Mouse (Mus musculus) hindbrain, embryonic 10.5 days (tissue): ENCODE measurements around the gene Rccd1. TPM values are rescaled to one million over a fixed set of nuclear protein-coding genes. Genes with fewer than 3 reads are reported as not detected.

Source experiments
- DNase-seq: peaks from one replicate; pipeline ENCODE4 v3.0.0-alpha.2; 2017; ENCODE audit warnings: low spot score
- H3K27ac ChIP-seq: fragments of 300-500 bp; sonication (generic); 2 replicates; pipeline ENCODE4 v1.5.1; 2016; ENCODE audit warnings: mild to moderate bottlenecking, moderate library complexity
- H3K27me3 ChIP-seq: fragments of 300-500 bp; sonication (generic); 2 replicates; pipeline ENCODE4 v1.6.1; 2016; ENCODE audit warnings: mild to moderate bottlenecking; ENCODE audit not compliant: poor library complexity, insufficient read depth, severe bottlenecking
- H3K36me3 ChIP-seq: fragments of 300-500 bp; sonication (generic); 2 replicates; pipeline ENCODE4 v1.6.1; 2016; ENCODE audit warnings: mild to moderate bottlenecking, moderate library complexity
- H3K4me1 ChIP-seq: fragments of 300-500 bp; sonication (generic); replicated peaks from 2 replicates; pipeline ENCODE4 v1.6.1; 2016; ENCODE audit warnings: mild to moderate bottlenecking
- H3K4me3 ChIP-seq: fragments of 300-500 bp; sonication (generic); 2 replicates; pipeline ENCODE4 v1.5.1; 2016; ENCODE audit warnings: mild to moderate bottlenecking, moderate library complexity
- H3K9me3 ChIP-seq: fragments of 300-500 bp; sonication (generic); 2 replicates; pipeline ENCODE4 v1.6.1; 2016; ENCODE audit warnings: mild to moderate bottlenecking, moderate library complexity
- WGBS: fragments of 180-500 bp; shearing (Covaris S2); methylation state at CpG from one replicate; pipeline ENCODE4 v1.1.7; 2016; 5-methylcytosine and 5-hydroxymethylcytosine counted together
- polyA plus RNA-seq: library from polyadenylated mRNA; unstranded; fragments of >200 nt; fragmentation: Nextera tagmentation; extraction: Ambion mirVana; gene quantifications from 2 replicates; pipeline ENCODE4 v1.2.1, GENCODE M21; 2016

The Rccd1 gene
- 12.2 and 12.9 TPM in 2 replicates for polyA plus RNA-seq

- no peaks in the 10 kb centered on the region for H3K27me3 ChIP-seq
- H3K4me3 ChIP-seq: peak within 1 kb of the TSS; percentile 61
- DNase-seq: peak; percentile 97
- peak within 1 kb of the TSS; percentile 92 for H3K27ac ChIP-seq
- peaks cover 67% of the 10 kb centered on the region for H3K36me3 ChIP-seq
- WGBS: 4% methylated on average over 38 of the region's 38 CpGs
- no peaks in the 10 kb centered on the region for H3K9me3 ChIP-seq
- peaks cover 28% of the 10 kb centered on the region for H3K4me1 ChIP-seq
Measured at GRCm38 (mm10) chr7:80324043-80324815, at the start of gene Rccd1. Rccd1 (minus strand) TSS chr7:80324454.

- no peak overlapping the region for H3K4me3 ChIP-seq
- 86% methylated on average over 12 of the region's 12 CpGs for WGBS
- no peak for DNase-seq
- peaks cover 5% of the 10 kb centered on the region; the same call in 1 of the 2 replicates for H3K27me3 ChIP-seq
- H3K9me3 ChIP-seq: no peaks in the 10 kb centered on the region
- H3K4me1 ChIP-seq: peaks cover 30% of the 10 kb centered on the region
- H3K36me3 ChIP-seq: no peaks in the 10 kb centered on the region
- H3K27ac ChIP-seq: no peak overlapping the region
Measured at GRCm38 (mm10) chr7:80373850-80374249, 49.6 kb upstream of the Rccd1 start.

GRCm38 (mm10) chr7:80373352-80373751 lies 49.1 kb upstream of the Rccd1 start:
- Histone ChIP-seq H3K4me3 (no peak overlapping the region), H3K4me1 (peaks cover 30% of the 10 kb centered on the region), H3K9me3 (no peaks in the 10 kb centered on the region), H3K27me3 (peaks cover 5% of the 10 kb centered on the region; the same call in 1 of the 2 replicates), H3K36me3 (peaks cover 4% of the 10 kb centered on the region), H3K27ac (no peak overlapping the region)
- DNase-seq: no peak
- WGBS: 86% methylated on average over 4 of the region's 4 CpGs

GRCm38 (mm10) chr7:80372667-80373066 lies 48.4 kb upstream of the Rccd1 start:
- WGBS: 55% methylated on average over 2 of the region's 2 CpGs
- H3K9me3 ChIP-seq: no peaks in the 10 kb centered on the region
- peaks cover 5% of the 10 kb centered on the region; the same call in 1 of the 2 replicates for H3K27me3 ChIP-seq
- peaks cover 30% of the 10 kb centered on the region for H3K4me1 ChIP-seq
- H3K4me3 ChIP-seq: no peak overlapping the region
- H3K36me3 ChIP-seq: peaks cover 10% of the 10 kb centered on the region
- H3K27ac ChIP-seq: no peak overlapping the region
- no peak for DNase-seq

GRCm38 (mm10) chr7:80372166-80372565 lies 47.9 kb upstream of the Rccd1 start:
- 83% methylated on average over 3 of the region's 3 CpGs for WGBS
- no peak for DNase-seq
- Histone ChIP-seq H3K27ac (no peak overlapping the region), H3K27me3 (peaks cover 5% of the 10 kb centered on the region; the same call in 1 of the 2 replicates), H3K4me3 (no peak overlapping the region), H3K9me3 (no peaks in the 10 kb centered on the region), H3K4me1 (peaks cover 30% of the 10 kb centered on the region), H3K36me3 (peaks cover 15% of the 10 kb centered on the region)

- Histone ChIP-seq H3K36me3 (peaks cover 25% of the 10 kb centered on the region), H3K4me3 (peak within 1 kb of the TSS; percentile 94), H3K27me3 (peaks cover 5% of the 10 kb centered on the region; the same call in 1 of the 2 replicates), H3K27ac (peak within 1 kb of the TSS; percentile 95), H3K9me3 (no peaks in the 10 kb centered on the region), H3K4me1 (peaks cover 29% of the 10 kb centered on the region)
- DNase-seq: peak; percentile 66
- under 1% methylated on average over 80 of the region's 86 CpGs for WGBS
Measured at GRCm38 (mm10) chr7:80371041-80371751, 46.9 kb upstream of the Rccd1 start, which contains the start of gene Man2a2. Man2a2 (minus strand) TSS chr7:80371375.

- Histone ChIP-seq H3K27me3 (peaks cover 5% of the 10 kb centered on the region; the same call in 1 of the 2 replicates), H3K4me1 (peaks cover 24% of the 10 kb centered on the region), H3K36me3 (peaks cover 31% of the 10 kb centered on the region), H3K27ac (peak overlapping the region; percentile 95), H3K4me3 (peak overlapping the region; percentile 94), H3K9me3 (no peaks in the 10 kb centered on the region)
- 0% methylated on average over 31 of the region's 31 CpGs for WGBS
- DNase-seq: no peak
Measured at GRCm38 (mm10) chr7:80370649-80371040, 46.4 kb upstream of the Rccd1 start.

GRCm38 (mm10) chr7:80369967-80370431 lies 45.7 kb upstream of the Rccd1 start:
- WGBS: 57% methylated on average over 4 of the region's 4 CpGs
- peaks cover 19% of the 10 kb centered on the region for H3K4me1 ChIP-seq
- H3K9me3 ChIP-seq: no peaks in the 10 kb centered on the region
- peaks cover 5% of the 10 kb centered on the region; the same call in 1 of the 2 replicates for H3K27me3 ChIP-seq
- peak overlapping the region; percentile 94 for H3K4me3 ChIP-seq
- peaks cover 33% of the 10 kb centered on the region for H3K36me3 ChIP-seq
- no peak for DNase-seq
- peak overlapping the region; percentile 95 for H3K27ac ChIP-seq

- no peak for DNase-seq
- H3K27ac ChIP-seq: no peak overlapping the region
- WGBS: 72% methylated on average over 5 of the region's 5 CpGs
- H3K4me3 ChIP-seq: peak overlapping the region; percentile 94
- H3K4me1 ChIP-seq: peaks cover 19% of the 10 kb centered on the region
- H3K36me3 ChIP-seq: peaks cover 38% of the 10 kb centered on the region
- peaks cover 5% of the 10 kb centered on the region; the same call in 1 of the 2 replicates for H3K27me3 ChIP-seq
- no peaks in the 10 kb centered on the region for H3K9me3 ChIP-seq
Measured at GRCm38 (mm10) chr7:80369461-80369860, 45.2 kb upstream of the Rccd1 start.

GRCm38 (mm10) chr7:80368635-80369421 lies 44.6 kb upstream of the Rccd1 start:
- Histone ChIP-seq H3K4me1 (peaks cover 19% of the 10 kb centered on the region), H3K4me3 (0 out of 2 replicates have a peak overlapping the region, but pooled peaks have one; percentile 94), H3K36me3 (peaks cover 44% of the 10 kb centered on the region)

GRCm38 (mm10) chr7:80368009-80368408 lies 43.8 kb upstream of the Rccd1 start:
- H3K27ac ChIP-seq: no peak overlapping the region
- H3K9me3 ChIP-seq: no peaks in the 10 kb centered on the region
- H3K27me3 ChIP-seq: no peaks in the 10 kb centered on the region; the same call in 1 of the 2 replicates
- H3K36me3 ChIP-seq: peaks cover 53% of the 10 kb centered on the region
- no peak for DNase-seq
- peaks cover 19% of the 10 kb centered on the region for H3K4me1 ChIP-seq
- 87% methylated on average over 9 of the region's 9 CpGs for WGBS
- no peak overlapping the region for H3K4me3 ChIP-seq

More at GRCm38 (mm10) chr7:80368635-80369421, 44.6 kb upstream of the Rccd1 start:
- 84% methylated on average over 20 of the region's 20 CpGs for WGBS
- no peak overlapping the region for H3K27ac ChIP-seq
- DNase-seq: no peak
- peaks cover 5% of the 10 kb centered on the region; the same call in 1 of the 2 replicates for H3K27me3 ChIP-seq
- H3K9me3 ChIP-seq: no peaks in the 10 kb centered on the region

- Histone ChIP-seq H3K36me3 (peaks cover 60% of the 10 kb centered on the region), H3K27ac (no peak overlapping the region), H3K4me1 (peaks cover 19% of the 10 kb centered on the region), H3K9me3 (no peaks in the 10 kb centered on the region), H3K4me3 (no peak overlapping the region), H3K27me3 (no peaks in the 10 kb centered on the region; the same call in 1 of the 2 replicates)
- 96% methylated on average over 7 of the region's 7 CpGs for WGBS
- no peak for DNase-seq
Measured at GRCm38 (mm10) chr7:80367232-80367631, 43.0 kb upstream of the Rccd1 start.
